ENCODE assay signal across 9 mouse cellular contexts in genomic region chr6:125603234-125603633, GRCm38 (mm10). TPM values are rescaled to one million over a fixed set of nuclear protein-coding genes. Genes with fewer than 3 reads are reported as not detected.
DNase-seq lines count a peak whose midpoint lies in the region; ATAC-seq and TF ChIP-seq lines count a peak whose summit lies in the region.
"Had no signal": no experiment of that assay in that cellular context is flagged by ENCODE, and none has a peak within 500 bp of the region (broad histone marks: within the 10 kb centered on the region; RNA-seq: fewer than 3 reads in every experiment).

No protein-coding gene starts in this region.

- no peak overlapping the region for H3K4me3 ChIP-seq in embryonic fibroblast, embryonic 13.5 days (ENCODE audit: insufficient read depth, low read length)
- no peak overlapping the region for H3K4me3 ChIP-seq in heart, embryonic 11.5 days (ENCODE audit: low read depth, low read length)
- H3K4me3 ChIP-seq in kidney, embryonic 14.5 days (ENCODE audit: low read length), result no peak overlapping the region
- H3K4me3 ChIP-seq in limb, embryonic 14.5 days (replicated peaks; ENCODE audit: low read length), result no peak overlapping the region
- no peak overlapping the region for H3K4me3 ChIP-seq in midbrain, embryonic 15.5 days

- TF ChIP-seq POLR2A in embryonic fibroblast, embryonic 13.5 days (IDR thresholded peaks at IDR 0.05; ENCODE audit: low read depth, low read length), result no peak
- no peak for TF ChIP-seq POLR2A in limb, embryonic 14.5 days (IDR thresholded peaks at IDR 0.05; ENCODE audit: borderline replicate concordance, extremely low read depth, insufficient read depth, insufficient read length)

- H3K27me3 ChIP-seq in heart, embryonic 11.5 days (ENCODE audit: control insufficient read depth, insufficient read depth, low read length), result 0 out of 2 replicates have a peak, but pooled peaks cover 4% of the 10 kb centered on the region
- no peaks in the 10 kb centered on the region for H3K27me3 ChIP-seq in kidney, embryonic 14.5 days (ENCODE audit: control insufficient read depth, insufficient read depth, low read length)
- H3K27me3 ChIP-seq in limb, embryonic 14.5 days (ENCODE audit: control insufficient read depth, insufficient read depth, low read length), result no peaks in the 10 kb centered on the region
- H3K27me3 ChIP-seq in midbrain, embryonic 15.5 days (replicated peaks), result 0 out of 2 replicates have a peak, but pooled peaks cover 2% of the 10 kb centered on the region

- TF ChIP-seq CTCF in embryonic fibroblast, embryonic 13.5 days (IDR thresholded peaks at IDR 0.05; ENCODE audit: borderline replicate concordance, insufficient read depth, low read length), result peak; percentile 63

- no peak; the same call in 1 of the 2 replicates for ATAC-seq in heart, embryonic 11.5 days (replicated peaks; ENCODE audit: insufficient number of reproducible peaks, low FRiP score, low TSS enrichment)
- ATAC-seq in kidney, embryonic 14.5 days (ENCODE audit: low FRiP score, low TSS enrichment), result peak; percentile 59
- peak; percentile 67 for ATAC-seq in limb, embryonic 14.5 days (ENCODE audit: low FRiP score, low read depth)
- ATAC-seq in midbrain, embryonic 15.5 days (replicated peaks), result peak; percentile 31

- peak; percentile 79 for DNase-seq in 3134 (ENCODE audit: extremely low read depth, insufficient read length, low spot score)
- peak; percentile 86 to 89 for DNase-seq in adrenal gland, postnatal 36 days
- DNase-seq in limb, embryonic 14.5 days (ENCODE audit: low spot score), result peak; percentile 80
- DNase-seq in spleen, adult 18-20 months, result peak; percentile 51 to 71

- H3K36me3 ChIP-seq in heart, embryonic 11.5 days (ENCODE audit: control insufficient read depth, insufficient read depth, low read length), result no peaks in the 10 kb centered on the region
- no peaks in the 10 kb centered on the region for H3K36me3 ChIP-seq in kidney, embryonic 14.5 days (ENCODE audit: control insufficient read depth, insufficient read depth, low read length)
- H3K36me3 ChIP-seq in limb, embryonic 14.5 days (ENCODE audit: control insufficient read depth, insufficient read depth, low read length), result no peaks in the 10 kb centered on the region
- no peaks in the 10 kb centered on the region for H3K36me3 ChIP-seq in midbrain, embryonic 15.5 days (replicated peaks)
- H3K36me3 ChIP-seq: G1E had no signal

- H3K4me1 ChIP-seq in embryonic fibroblast, embryonic 13.5 days (ENCODE audit: control insufficient read depth, insufficient read depth, low read length), result no peaks in the 10 kb centered on the region
- 0 out of 2 replicates have a peak, but pooled peaks cover 2% of the 10 kb centered on the region for H3K4me1 ChIP-seq in heart, embryonic 11.5 days (ENCODE audit: control insufficient read depth, insufficient read depth, low read length)
- H3K4me1 ChIP-seq in kidney, embryonic 14.5 days (ENCODE audit: control insufficient read depth, insufficient read depth, low read length), result 0 out of 2 replicates have a peak, but pooled peaks cover 3% of the 10 kb centered on the region
- H3K4me1 ChIP-seq in limb, embryonic 14.5 days (ENCODE audit: control insufficient read depth, insufficient read depth, low read length), result peaks cover 9% of the 10 kb centered on the region; the same call in 1 of the 2 replicates
- peaks cover 5% of the 10 kb centered on the region; the same call in 1 of the 2 replicates for H3K4me1 ChIP-seq in midbrain, embryonic 15.5 days

- H3K9me3 ChIP-seq in heart, embryonic 11.5 days (replicated peaks; ENCODE audit: control insufficient read depth, low read length), result no peaks in the 10 kb centered on the region
- H3K9me3 ChIP-seq in kidney, embryonic 14.5 days (ENCODE audit: control insufficient read depth, low read length), result no peaks in the 10 kb centered on the region
- H3K9me3 ChIP-seq in limb, embryonic 14.5 days (ENCODE audit: control insufficient read depth, low read length), result no peaks in the 10 kb centered on the region
- H3K9me3 ChIP-seq in midbrain, embryonic 15.5 days, result no peaks in the 10 kb centered on the region

- peak overlapping the region; percentile 39 for H3K4me2 ChIP-seq in heart, embryonic 11.5 days
- H3K4me2 ChIP-seq in kidney, embryonic 14.5 days (replicated peaks; ENCODE audit: low read depth, low read length), result peak overlapping the region; percentile 30
- peak overlapping the region; percentile 24 for H3K4me2 ChIP-seq in limb, embryonic 14.5 days (replicated peaks; ENCODE audit: low read depth, low read length, severe bottlenecking)
- peak overlapping the region; percentile 25 for H3K4me2 ChIP-seq in midbrain, embryonic 15.5 days

- 4% methylated on average over 18 of the region's 18 CpGs for WGBS in heart, embryonic 11.5 days (ENCODE audit: insufficient replicate concordance)
- WGBS in kidney, embryonic 14.5 days, result 6% methylated on average over 18 of the region's 18 CpGs
- 13% methylated on average over 18 of the region's 18 CpGs for WGBS in limb, embryonic 14.5 days
- WGBS in midbrain, embryonic 15.5 days, result 5% methylated on average over 18 of the region's 18 CpGs

- H3K27ac ChIP-seq in embryonic fibroblast, embryonic 13.5 days (ENCODE audit: insufficient read depth, low read length), result no peak overlapping the region
- H3K27ac ChIP-seq in heart, embryonic 11.5 days (ENCODE audit: low read depth, low read length), result no peak overlapping the region
- H3K27ac ChIP-seq in kidney, embryonic 14.5 days (ENCODE audit: low read depth, low read length), result no peak overlapping the region
- H3K27ac ChIP-seq in limb, embryonic 14.5 days (replicated peaks; ENCODE audit: low read depth, low read length), result no peak overlapping the region
- no peak overlapping the region for H3K27ac ChIP-seq in midbrain, embryonic 15.5 days

- no peak overlapping the region for H3K9ac ChIP-seq in heart, embryonic 11.5 days (ENCODE audit: low read depth, low read length)
- no peak overlapping the region for H3K9ac ChIP-seq in kidney, embryonic 14.5 days (ENCODE audit: low read depth, low read length)
- H3K9ac ChIP-seq in limb, embryonic 14.5 days (ENCODE audit: low read depth, low read length, severe bottlenecking), result no peak overlapping the region
- H3K9ac ChIP-seq in midbrain, embryonic 15.5 days, result no peak overlapping the region

RNA-seq across cellular contexts. Expression of gene Vwf, which starts 56.7 kb away (rescaled TPM):
- 1 to 10 TPM; 7.6 to 7.9 TPM for total RNA-seq in adrenal gland, postnatal 36 days (2021)
- polyA plus RNA-seq in embryonic fibroblast, embryonic 13.5 days (2011; ENCODE audit: insufficient read length, low read depth, missing spikeins), result 0.15 TPM in 1 of 2 replicates, not detected in the other
- polyA plus RNA-seq in heart, embryonic 11.5 days (2014; fragmentation: Nextera tagmentation; extraction: Ambion mirVana), result 31.2 and 32.2 TPM in 2 replicates
- 2.4 and 5.2 TPM in 2 replicates for polyA plus RNA-seq in kidney, embryonic 14.5 days (2014; fragmentation: Nextera tagmentation; extraction: Ambion mirVana)
- 11.2 and 14.5 TPM in 2 replicates for polyA plus RNA-seq in limb, embryonic 14.5 days (2012; rRNA removed)
- polyA plus RNA-seq in limb, embryonic 14.5 days (2014; fragmentation: Nextera tagmentation; extraction: Ambion mirVana), result 11.1 and 12.0 TPM in 2 replicates
- polyA plus RNA-seq in midbrain, embryonic 15.5 days (2015; fragmentation: Nextera tagmentation; extraction: Ambion mirVana), result 10.8 and 11.3 TPM in 2 replicates
